25 mouse cellular contexts compared by ENCODE assay signal in the genomic region with DNA sequence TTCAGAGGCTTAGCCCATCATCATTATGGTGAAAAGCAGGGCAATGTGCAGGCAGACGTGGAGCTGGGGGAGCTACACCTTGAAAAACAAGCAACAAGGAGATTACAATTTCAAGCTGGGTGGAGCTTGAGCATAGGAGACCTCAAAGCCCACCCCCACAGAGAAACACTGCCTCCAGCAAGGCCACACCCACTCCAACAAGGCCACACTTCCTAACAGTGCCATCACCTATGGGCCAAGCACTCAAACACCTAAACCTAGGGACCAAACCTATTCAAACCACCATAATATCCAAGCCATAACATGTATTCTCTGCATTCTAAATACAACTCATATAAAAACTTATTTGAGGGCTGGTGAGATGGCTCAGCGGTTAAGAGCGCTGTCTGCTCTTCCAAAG. TPM values are rescaled to one million over a fixed set of nuclear protein-coding genes. Genes with fewer than 3 reads are reported as not detected.
DNase-seq lines count a peak whose midpoint lies in the region; ATAC-seq lines count a peak whose summit lies in the region.
"Had no signal": no experiment of that assay in that cellular context is flagged by ENCODE, and none has a peak within 500 bp of the region (broad histone marks: within the 10 kb centered on the region; RNA-seq: fewer than 3 reads in every experiment).

No protein-coding gene starts in this region.

- no peaks in the 10 kb centered on the region for H3K36me3 ChIP-seq in midbrain, embryonic 11.5 days (ENCODE audit: control insufficient read depth, insufficient read depth, low read length)
- no peaks in the 10 kb centered on the region for H3K36me3 ChIP-seq in midbrain, embryonic 10.5 days
- H3K36me3 ChIP-seq: G1E had no signal

- WGBS in midbrain, embryonic 11.5 days, result 95% methylated on average over 3 of the region's 3 CpGs
- WGBS in midbrain, embryonic 10.5 days, result 93% methylated on average over 3 of the region's 3 CpGs

- DNase-seq in midbrain, embryonic 11.5 days (ENCODE audit: low spot score, missing footprints), result peak; percentile 57
- no peak for DNase-seq in midbrain, embryonic 10.5 days (ENCODE audit: low spot score)
- DNase-seq in ES-CJ7 (ENCODE audit: low read depth, low spot score) (peak; percentile 22), R1 (ENCODE audit: low read depth, low spot score) (peak; percentile 64)
- DNase-seq in right cerebral cortex, adult 18-20 months, result no peak
- DNase-seq in embryo, embryonic 10 days (ENCODE audit: low spot score), result no peak
- DNase-seq: adrenal gland, adult 2 months; adrenal gland, adult 8-10 months; adrenal gland, postnatal 10 days; adrenal gland, postnatal 14 days; adrenal gland, postnatal 25 days; adrenal gland, postnatal 36 days; B cell, adult 2 months; cerebellum, adult 11 months; cerebellum, adult 11-12 months; cerebellum, adult 18-20 months; cerebellum, adult 2 months; cerebellum, adult 8-10 months had no signal

- no peak overlapping the region for H3K4me2 ChIP-seq in midbrain, embryonic 11.5 days

- no peaks in the 10 kb centered on the region for H3K27me3 ChIP-seq in midbrain, embryonic 11.5 days (ENCODE audit: control insufficient read depth, insufficient read depth, low read length)
- H3K27me3 ChIP-seq in midbrain, embryonic 10.5 days (ENCODE audit: low read depth, poor library complexity, severe bottlenecking), result no peaks in the 10 kb centered on the region
- H3K27me3 ChIP-seq: CH12.LX, Patski had no signal

- H3K9ac ChIP-seq in midbrain, embryonic 11.5 days (ENCODE audit: low read length), result no peak overlapping the region

- no peaks in the 10 kb centered on the region for H3K9me3 ChIP-seq in midbrain, embryonic 11.5 days (ENCODE audit: control insufficient read depth, low read length)
- H3K9me3 ChIP-seq in midbrain, embryonic 10.5 days (replicated peaks), result no peaks in the 10 kb centered on the region
- H3K9me3 ChIP-seq: G1E had no signal

- no peak for ATAC-seq in midbrain, embryonic 11.5 days (ENCODE audit: low FRiP score)
- ATAC-seq: activated CD4-positive, CD25-positive, alpha-beta regulatory T cell, adult 4 months; CD4-positive, CD25-positive, alpha-beta regulatory T cell, adult 4 months; Patski had no signal

- H3K27ac ChIP-seq in midbrain, embryonic 11.5 days (ENCODE audit: low read depth, low read length), result no peak overlapping the region
- H3K27ac ChIP-seq in midbrain, embryonic 10.5 days (replicated peaks), result no peak overlapping the region

- no peak overlapping the region for H3K4me3 ChIP-seq in midbrain, embryonic 11.5 days (ENCODE audit: low read depth, low read length)
- no peak overlapping the region for H3K4me3 ChIP-seq in midbrain, embryonic 10.5 days

- no peaks in the 10 kb centered on the region for H3K4me1 ChIP-seq in midbrain, embryonic 11.5 days (ENCODE audit: control insufficient read depth, insufficient read depth, low read length)
- peaks cover 7% of the 10 kb centered on the region for H3K4me1 ChIP-seq in midbrain, embryonic 10.5 days

RNA-seq across cellular contexts. Expression of gene H2al2a, which starts 5.5 kb away (rescaled TPM):
- not detected in 2 replicates for polyA plus RNA-seq in midbrain, embryonic 11.5 days (2014; fragmentation: Nextera tagmentation; extraction: Ambion mirVana)
- not detected in 2 replicates for polyA plus RNA-seq in midbrain, embryonic 10.5 days (2016; fragmentation: Nextera tagmentation; extraction: Ambion mirVana)
- polyA plus RNA-seq: activated CD4-positive, CD25-positive, alpha-beta regulatory T cell, adult 4 months; adrenal gland, adult 2 months; brain, embryonic 14.5 days; C2C12; CD4-positive, CD25-positive, alpha-beta regulatory T cell, adult 4 months; cerebellum, adult 2 months; G1E; Patski had no signal

RNA-seq across cellular contexts. Expression of gene A930004D18Rik, which starts 35.2 kb away (rescaled TPM):
- polyA plus RNA-seq in midbrain, embryonic 11.5 days (2014; fragmentation: Nextera tagmentation; extraction: Ambion mirVana), result 10.5 and 11.6 TPM in 2 replicates
- polyA plus RNA-seq in midbrain, embryonic 10.5 days (2016; fragmentation: Nextera tagmentation; extraction: Ambion mirVana), result 25.0 and 25.1 TPM in 2 replicates

RNA-seq across cellular contexts. Expression of gene Skida1, which starts 46.5 kb away (rescaled TPM):
- polyA plus RNA-seq in midbrain, embryonic 11.5 days (2014; fragmentation: Nextera tagmentation; extraction: Ambion mirVana), result 22.9 and 23.4 TPM in 2 replicates
- 19.3 and 22.7 TPM in 2 replicates for polyA plus RNA-seq in midbrain, embryonic 10.5 days (2016; fragmentation: Nextera tagmentation; extraction: Ambion mirVana)

RNA-seq across cellular contexts. Expression of gene Mllt10, which starts 52.7 kb away (rescaled TPM):
- polyA plus RNA-seq in midbrain, embryonic 11.5 days (2014; fragmentation: Nextera tagmentation; extraction: Ambion mirVana), result 54.1 and 57.2 TPM in 2 replicates
- polyA plus RNA-seq in midbrain, embryonic 10.5 days (2016; fragmentation: Nextera tagmentation; extraction: Ambion mirVana), result 66.9 and 71.0 TPM in 2 replicates

Comparison
In these comparisons a context has a peak if more than half of its experiments do, and no peak if none do; other contexts are left out.
1. DNase-seq: peak in midbrain, embryonic 11.5 days (single experiment), ES-CJ7 (single experiment) and R1 (single experiment); none in midbrain, embryonic 10.5 days (single experiment), right cerebral cortex, adult 18-20 months (single experiment) and embryo, embryonic 10 days (single experiment).